Mouse (Mus musculus): Measurements from ENCODE around the gene Slc24a4.

DNA sequence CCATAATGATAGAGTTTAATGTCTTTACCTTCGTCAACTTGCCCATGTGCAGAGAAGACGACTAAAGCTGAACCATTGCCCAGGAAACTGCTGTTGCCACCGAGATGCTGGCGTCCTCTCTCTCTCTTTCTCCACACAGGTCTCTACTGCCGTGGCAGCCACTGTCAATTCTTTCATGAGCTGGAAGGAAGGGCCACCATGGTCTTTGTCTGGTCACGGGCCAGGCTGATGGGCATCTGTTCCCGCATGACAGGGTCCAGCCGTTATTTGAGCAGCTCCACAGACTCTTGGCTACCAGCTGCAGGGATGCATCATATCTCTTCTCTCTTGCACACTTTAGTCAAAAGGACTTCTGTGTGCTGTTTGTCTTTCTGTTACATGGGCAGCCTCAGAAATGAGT lies 137.9 kb downstream of the Slc24a4 start:
- TF ChIP-seq CTCF (IDR thresholded peaks at IDR 0.05; ENCODE audit: low read depth, low read length), result no peak
- TF ChIP-seq POLR2A (IDR thresholded peaks at IDR 0.05; ENCODE audit: insufficient read depth, low read length), result no peak
- no peak for TF ChIP-seq EP300 (IDR thresholded peaks at IDR 0.05; ENCODE audit: insufficient read depth, low read depth, low read length)
